Mouse (Mus musculus): ENCODE data around the gene Klf7. TPM values are rescaled to one million over a fixed set of nuclear protein-coding genes. Genes with fewer than 3 reads are reported as not detected.
A peak's percentile ranks its signal among the peaks of the same experiment; 100 is the strongest.

Gene Klf7
- polyA plus RNA-seq (2016; fragmentation: Nextera tagmentation; extraction: Ambion mirVana), result 40.7 and 46.9 TPM in 2 replicates

DNA sequence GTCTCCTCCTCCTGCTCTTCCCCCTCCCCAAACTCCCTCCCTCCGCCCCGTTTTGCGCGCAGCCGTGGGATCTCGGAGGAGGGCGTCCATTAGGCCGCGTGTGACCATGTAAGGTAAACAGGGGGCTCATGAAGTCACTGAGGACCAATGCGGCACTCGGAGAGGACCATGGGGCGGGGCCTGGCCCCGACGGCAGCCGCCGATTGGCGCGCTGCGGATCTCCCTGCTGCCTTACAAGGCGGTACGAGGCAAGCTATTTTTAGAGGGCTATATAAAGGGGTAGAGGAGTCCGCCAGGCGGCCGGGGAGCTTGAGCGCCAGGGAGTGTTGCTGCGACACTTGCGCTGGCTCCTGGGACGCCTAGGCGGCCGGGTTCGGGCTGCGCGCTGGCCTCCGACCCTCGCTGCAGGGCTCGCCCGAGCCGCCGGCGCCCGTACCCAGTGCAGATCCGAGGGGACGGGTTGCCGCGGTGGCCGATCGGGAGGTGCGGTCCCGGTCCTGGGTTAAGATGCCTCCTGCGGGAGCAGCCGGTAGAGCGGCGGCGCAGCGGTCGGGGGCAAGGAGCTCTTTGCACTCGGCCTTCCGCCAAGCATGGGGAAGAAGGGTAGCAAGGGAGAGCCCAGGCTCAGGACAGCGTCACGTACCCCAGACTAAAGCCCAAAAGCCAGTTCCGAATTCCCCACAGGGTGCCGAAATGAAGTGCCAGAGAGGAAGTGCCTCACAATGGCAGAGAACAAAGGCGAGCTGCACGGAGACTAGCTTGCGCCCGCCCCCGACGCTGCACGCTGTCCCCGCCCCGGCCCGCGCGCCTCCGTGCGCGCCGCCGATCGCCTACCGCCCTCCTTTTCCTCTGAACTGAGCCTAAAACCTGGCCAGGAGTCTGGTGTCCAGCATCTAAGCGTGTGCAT lies at the start of gene Klf7:
Klf7 (minus strand) TSS at position 724 of the 907 bp plus-strand sequence.
- no peaks in the 10 kb centered on the region for H3K36me3 ChIP-seq (replicated peaks)
- no peaks in the 10 kb centered on the region for H3K27me3 ChIP-seq
- WGBS, result under 1% methylated on average over 80 of the region's 82 CpGs
- peak within 1 kb of the TSS; percentile 72 for H3K4me3 ChIP-seq (replicated peaks)
- H3K27ac ChIP-seq, result peak within 1 kb of the TSS; percentile 100
- H3K9me3 ChIP-seq, result no peaks in the 10 kb centered on the region
- H3K4me1 ChIP-seq, result peaks cover 34% of the 10 kb centered on the region
- peak within 1 kb of the TSS; percentile 66 for H3K4me2 ChIP-seq
- H3K9ac ChIP-seq, result peak within 1 kb of the TSS; percentile 98
- ATAC-seq (ENCODE audit: low FRiP score), result peak; percentile 98

DNA sequence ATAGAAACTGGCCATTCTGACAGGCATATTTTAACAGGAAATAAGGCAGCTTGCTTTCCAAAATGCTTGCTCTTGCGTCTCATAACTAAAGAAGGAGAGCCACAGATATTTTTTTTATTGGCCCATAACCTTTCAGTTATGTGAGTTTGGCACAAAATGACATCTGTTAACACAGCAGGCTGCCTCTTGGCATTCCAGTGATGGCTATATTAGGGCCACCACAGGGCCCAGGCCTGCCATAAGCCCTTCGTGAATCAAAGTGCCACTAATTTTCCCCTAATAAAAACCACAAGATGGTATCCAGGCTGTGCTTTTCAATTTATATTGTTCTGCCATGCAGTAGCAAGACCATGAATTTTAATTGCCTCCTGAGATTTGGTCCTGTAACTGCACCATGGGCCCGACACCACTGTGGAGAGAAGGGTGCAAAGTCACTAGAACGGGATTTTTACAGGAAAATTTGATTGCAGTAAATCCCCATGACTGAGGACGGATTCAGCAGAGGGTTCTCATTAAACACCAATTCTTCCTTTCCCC lies 42.5 kb upstream of the Klf7 start:
- Histone ChIP-seq H3K27me3 (no peaks in the 10 kb centered on the region), H3K4me2 (no peak overlapping the region), H3K4me1 (no peaks in the 10 kb centered on the region), H3K9me3 (no peaks in the 10 kb centered on the region), H3K9ac (no peak overlapping the region), H3K36me3 (replicated peaks) (no peaks in the 10 kb centered on the region), H3K27ac (no peak overlapping the region), H3K4me3 (replicated peaks) (no peak overlapping the region)
- no peak for ATAC-seq (ENCODE audit: low FRiP score)
- WGBS, result 73% methylated on average over 5 of the region's 5 CpGs

DNA sequence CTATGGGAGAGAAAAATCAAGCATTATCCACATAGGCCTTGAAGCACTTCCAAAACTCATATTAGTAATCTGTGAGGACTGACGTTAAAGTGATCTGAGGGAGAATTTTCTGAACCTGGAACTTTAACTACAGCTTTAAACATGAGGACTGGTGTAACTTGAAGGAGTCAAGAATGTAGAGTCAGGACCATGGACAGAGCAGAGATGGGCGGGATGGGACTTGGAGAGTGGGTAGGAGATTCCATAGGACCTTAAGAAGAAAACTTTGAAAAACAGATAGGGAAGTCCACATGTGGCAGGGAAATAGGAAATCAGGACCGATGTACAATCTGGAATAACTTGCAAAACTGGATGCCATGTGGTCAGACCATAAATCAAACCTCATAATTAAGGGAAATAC lies 36.7 kb upstream of the Klf7 start:
- Histone ChIP-seq H3K36me3 (replicated peaks) (no peaks in the 10 kb centered on the region), H3K9ac (no peak overlapping the region), H3K27me3 (no peaks in the 10 kb centered on the region), H3K4me3 (replicated peaks) (no peak overlapping the region), H3K4me2 (no peak overlapping the region), H3K9me3 (no peaks in the 10 kb centered on the region), H3K27ac (no peak overlapping the region), H3K4me1 (no peaks in the 10 kb centered on the region)
- ATAC-seq (ENCODE audit: low FRiP score), result no peak
- 66% methylated on average over 3 of the region's 3 CpGs for WGBS

DNA sequence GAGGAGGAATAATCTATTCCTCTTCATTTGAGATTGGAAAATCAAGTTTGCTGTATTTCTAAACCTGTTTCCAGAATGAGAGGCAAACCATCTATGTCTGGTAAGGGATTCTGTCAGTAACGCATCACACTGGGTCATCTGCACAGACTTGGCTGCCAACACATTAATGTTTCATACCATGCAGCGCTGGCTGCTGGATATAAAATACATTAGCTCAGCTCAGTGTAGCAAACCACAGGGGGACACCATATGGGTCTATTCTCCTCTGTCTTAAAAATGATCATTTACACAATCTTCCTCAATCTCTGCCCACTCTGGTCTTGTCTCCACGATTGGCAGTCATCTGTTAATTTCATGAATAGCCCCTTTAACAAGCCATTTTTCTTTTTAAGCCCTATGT lies 27.1 kb upstream of the Klf7 start:
- 81% methylated on average over 3 of the region's 3 CpGs for WGBS
- no peak overlapping the region for H3K27ac ChIP-seq
- no peaks in the 10 kb centered on the region for H3K27me3 ChIP-seq
- H3K9me3 ChIP-seq, result no peaks in the 10 kb centered on the region
- no peaks in the 10 kb centered on the region for H3K4me1 ChIP-seq
- H3K4me2 ChIP-seq, result no peak overlapping the region
- no peak overlapping the region for H3K9ac ChIP-seq
- no peaks in the 10 kb centered on the region for H3K36me3 ChIP-seq (replicated peaks)
- no peak for ATAC-seq (ENCODE audit: low FRiP score)
- H3K4me3 ChIP-seq (replicated peaks), result no peak overlapping the region

DNA sequence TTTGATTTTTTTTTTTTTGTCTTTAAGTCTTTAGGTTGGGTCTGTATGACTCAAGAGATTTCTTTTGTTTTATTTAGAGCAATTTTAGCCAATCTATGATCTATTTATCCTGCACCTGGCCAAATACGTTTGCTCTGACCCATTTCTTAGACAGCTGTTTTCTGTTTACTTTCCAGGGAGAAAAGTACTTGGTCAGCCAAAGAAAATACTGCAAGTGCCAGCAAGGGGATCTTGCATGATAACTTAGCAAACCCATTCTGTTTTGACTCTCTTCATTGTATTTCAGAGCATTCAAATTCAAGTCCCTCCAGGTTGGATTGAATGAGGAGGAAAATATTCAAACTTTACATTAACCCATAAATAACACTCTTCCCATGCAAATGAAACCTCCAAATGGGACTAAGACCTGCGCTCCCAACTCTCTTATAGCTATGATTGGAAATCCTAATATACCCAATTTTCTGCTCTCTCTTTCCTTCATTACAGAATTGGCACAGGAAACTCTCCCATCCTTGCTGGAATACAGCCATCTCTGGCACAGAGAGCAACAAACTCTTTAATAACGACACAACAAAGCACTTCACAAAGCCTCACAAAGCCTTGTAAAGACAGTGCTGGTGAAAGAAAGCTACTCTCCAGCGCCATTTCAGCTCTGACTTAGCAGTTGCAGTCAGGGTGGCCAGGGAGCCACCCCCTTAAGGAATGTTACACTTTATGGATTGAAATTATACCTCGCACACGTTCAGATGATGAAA lies 20.8 kb upstream of the Klf7 start:
- no peak for ATAC-seq (ENCODE audit: low FRiP score)
- no peak overlapping the region for H3K9ac ChIP-seq
- H3K27ac ChIP-seq, result no peak overlapping the region
- H3K9me3 ChIP-seq, result no peaks in the 10 kb centered on the region
- no peak overlapping the region for H3K4me2 ChIP-seq
- peaks cover 6% of the 10 kb centered on the region; the same call in 1 of the 2 replicates for H3K4me1 ChIP-seq
- no peaks in the 10 kb centered on the region for H3K27me3 ChIP-seq
- 53% methylated on average over 6 of the region's 6 CpGs for WGBS
- no peaks in the 10 kb centered on the region for H3K36me3 ChIP-seq (replicated peaks)
- no peak overlapping the region for H3K4me3 ChIP-seq (replicated peaks)

DNA sequence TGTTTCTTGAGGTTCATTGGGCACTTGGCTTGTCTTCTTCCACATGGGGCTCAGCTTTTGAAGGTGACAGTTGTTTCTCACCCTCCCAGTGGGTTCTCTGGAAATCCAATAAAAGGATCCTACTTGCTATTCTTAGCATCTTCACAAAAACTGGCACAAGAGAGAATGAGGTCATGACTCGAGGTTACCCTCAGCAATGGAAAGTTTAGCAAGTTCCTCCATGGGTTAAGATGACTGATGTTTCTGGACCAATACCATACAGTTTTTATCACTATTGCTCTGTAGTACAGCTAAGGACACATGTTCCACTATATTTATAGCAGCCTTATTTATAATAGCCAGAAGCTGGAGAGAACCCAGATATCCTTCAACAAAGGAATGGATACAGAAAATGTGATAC lies 12.4 kb upstream of the Klf7 start:
- no peak for ATAC-seq (ENCODE audit: low FRiP score)
- no peak overlapping the region for H3K27ac ChIP-seq
- 84% methylated on average over 1 of the region's 1 CpGs for WGBS
- no peaks in the 10 kb centered on the region for H3K27me3 ChIP-seq
- no peak overlapping the region for H3K9ac ChIP-seq
- H3K4me2 ChIP-seq, result no peak overlapping the region
- no peak overlapping the region for H3K4me3 ChIP-seq (replicated peaks)
- no peaks in the 10 kb centered on the region for H3K36me3 ChIP-seq (replicated peaks)
- no peaks in the 10 kb centered on the region for H3K9me3 ChIP-seq
- no peaks in the 10 kb centered on the region for H3K4me1 ChIP-seq

DNA sequence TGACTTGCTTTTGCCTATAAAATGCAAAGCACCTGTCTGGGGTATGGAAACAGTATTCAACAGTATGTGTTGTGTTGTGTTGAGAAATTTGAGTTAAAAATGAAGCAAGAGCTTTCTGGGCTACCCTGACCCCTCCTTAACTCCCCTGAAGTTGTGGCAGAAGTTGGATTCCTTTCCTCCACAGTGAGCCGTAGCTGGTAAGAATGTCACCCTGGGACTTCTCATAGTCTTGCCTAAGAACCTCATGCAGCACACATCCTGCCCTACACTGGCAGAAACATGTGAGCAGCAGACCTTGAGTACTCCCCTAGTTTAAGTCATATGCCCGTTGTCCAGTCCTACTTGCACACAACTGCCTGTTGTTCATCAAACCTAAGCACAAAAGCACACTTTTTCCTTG lies 4.7 kb upstream of the Klf7 start:
- Histone ChIP-seq H3K27ac (no peak overlapping the region), H3K4me1 (peaks cover 8% of the 10 kb centered on the region), H3K4me3 (replicated peaks) (no peak overlapping the region), H3K9ac (no peak overlapping the region), H3K27me3 (no peaks in the 10 kb centered on the region), H3K9me3 (no peaks in the 10 kb centered on the region), H3K4me2 (no peak overlapping the region), H3K36me3 (replicated peaks) (no peaks in the 10 kb centered on the region)
- no peak for ATAC-seq (ENCODE audit: low FRiP score)
- 83% methylated on average over 2 of the region's 2 CpGs for WGBS

DNA sequence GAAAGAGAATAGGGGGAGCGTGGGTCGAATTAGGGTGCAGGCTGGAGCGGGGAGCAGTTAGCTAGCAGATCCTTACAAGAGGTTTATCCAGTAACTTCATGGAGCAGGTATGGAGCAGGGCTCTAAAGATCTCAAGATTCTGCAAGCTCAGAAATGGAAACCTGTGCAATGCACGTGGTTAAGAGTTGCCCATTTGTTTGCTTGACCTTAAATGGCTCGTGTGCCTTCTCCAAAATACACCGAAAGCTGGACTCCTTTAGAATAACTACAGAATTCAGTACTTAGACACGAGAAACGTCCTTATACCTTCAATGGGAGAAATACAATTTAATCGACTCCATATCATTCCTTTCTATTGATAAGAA lies 366 bp upstream of the Klf7 start:
- no peaks in the 10 kb centered on the region for H3K36me3 ChIP-seq (replicated peaks)
- peak overlapping the region; percentile 100 for H3K27ac ChIP-seq
- H3K4me1 ChIP-seq, result peaks cover 28% of the 10 kb centered on the region
- peak overlapping the region; percentile 72 for H3K4me3 ChIP-seq (replicated peaks)
- 16% methylated on average over 9 of the region's 9 CpGs for WGBS
- no peak for ATAC-seq (ENCODE audit: low FRiP score)
- no peaks in the 10 kb centered on the region for H3K9me3 ChIP-seq
- H3K9ac ChIP-seq, result peak overlapping the region; percentile 98
- no peaks in the 10 kb centered on the region for H3K27me3 ChIP-seq
- peak overlapping the region; percentile 66 for H3K4me2 ChIP-seq

DNA sequence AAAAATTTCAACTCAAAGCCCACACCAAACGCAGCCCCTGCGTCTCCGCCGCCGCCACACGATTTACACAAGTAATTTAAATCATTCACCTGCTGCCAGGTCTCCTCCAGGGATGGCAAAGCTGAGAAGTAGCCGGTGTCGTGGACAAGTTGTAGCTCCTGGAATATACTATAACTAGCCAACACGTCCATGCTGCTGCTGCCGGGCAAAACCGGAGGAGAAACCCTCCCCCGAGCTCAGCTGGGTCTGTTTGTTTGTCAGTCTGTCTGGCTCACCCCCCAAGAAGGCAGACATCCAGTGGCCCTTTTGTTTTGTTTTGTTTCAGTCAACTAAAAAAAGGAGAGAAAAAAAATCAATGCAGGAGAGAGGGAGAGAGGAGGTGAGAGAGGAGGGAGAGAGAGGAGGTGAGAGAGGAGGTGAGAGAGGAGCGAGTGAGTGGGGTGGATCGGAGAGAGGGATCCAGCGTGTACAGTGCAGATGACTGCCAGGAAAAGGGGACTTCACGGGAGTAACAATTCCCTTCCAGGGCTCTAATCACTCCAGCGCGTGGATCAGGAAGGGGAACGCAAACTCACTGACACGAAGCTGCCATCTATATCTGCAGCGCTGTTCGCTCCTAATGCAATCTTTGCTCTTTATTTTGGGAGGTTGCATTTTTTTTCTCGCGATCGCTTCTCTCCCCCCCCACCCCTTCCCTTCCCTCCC lies 1.1 kb downstream of the Klf7 start:
- WGBS, result under 1% methylated on average over 25 of the region's 25 CpGs
- H3K36me3 ChIP-seq (replicated peaks), result no peaks in the 10 kb centered on the region
- H3K9ac ChIP-seq, result peak overlapping the region; percentile 98
- H3K9me3 ChIP-seq, result no peaks in the 10 kb centered on the region
- peak overlapping the region; percentile 66 for H3K4me2 ChIP-seq
- peak overlapping the region; percentile 72 for H3K4me3 ChIP-seq (replicated peaks)
- H3K27me3 ChIP-seq, result no peaks in the 10 kb centered on the region
- peak overlapping the region; percentile 100 for H3K27ac ChIP-seq
- H3K4me1 ChIP-seq, result peaks cover 41% of the 10 kb centered on the region
- peak; percentile 51 for ATAC-seq (ENCODE audit: low FRiP score)

DNA sequence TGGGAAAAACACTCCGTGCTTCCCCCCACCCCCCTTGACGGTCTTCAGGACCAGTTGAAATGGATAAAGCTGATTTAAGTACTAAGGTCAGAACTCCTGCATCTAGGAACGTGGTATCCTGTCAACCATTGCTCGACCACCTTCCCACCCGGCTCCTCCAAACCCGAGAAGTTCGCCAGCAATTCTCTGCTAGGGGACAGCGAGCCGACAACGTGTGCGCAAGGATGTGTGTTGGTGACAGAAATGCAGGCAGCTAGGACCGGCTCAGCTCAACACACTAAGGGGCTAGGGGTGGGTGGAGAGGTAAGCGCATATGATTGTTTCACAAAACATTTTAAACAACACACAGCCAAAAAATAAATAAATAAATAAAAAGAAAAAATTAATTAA lies 1.7 kb downstream of the Klf7 start:
- no peak for ATAC-seq (ENCODE audit: low FRiP score)
- peak overlapping the region; percentile 98 for H3K9ac ChIP-seq
- no peaks in the 10 kb centered on the region for H3K27me3 ChIP-seq
- H3K4me3 ChIP-seq (replicated peaks), result peak overlapping the region; percentile 72
- no peaks in the 10 kb centered on the region for H3K9me3 ChIP-seq
- peaks cover 46% of the 10 kb centered on the region for H3K4me1 ChIP-seq
- peak overlapping the region; percentile 100 for H3K27ac ChIP-seq
- WGBS, result under 1% methylated on average over 13 of the region's 13 CpGs
- peak overlapping the region; percentile 66 for H3K4me2 ChIP-seq
- H3K36me3 ChIP-seq (replicated peaks), result no peaks in the 10 kb centered on the region

DNA sequence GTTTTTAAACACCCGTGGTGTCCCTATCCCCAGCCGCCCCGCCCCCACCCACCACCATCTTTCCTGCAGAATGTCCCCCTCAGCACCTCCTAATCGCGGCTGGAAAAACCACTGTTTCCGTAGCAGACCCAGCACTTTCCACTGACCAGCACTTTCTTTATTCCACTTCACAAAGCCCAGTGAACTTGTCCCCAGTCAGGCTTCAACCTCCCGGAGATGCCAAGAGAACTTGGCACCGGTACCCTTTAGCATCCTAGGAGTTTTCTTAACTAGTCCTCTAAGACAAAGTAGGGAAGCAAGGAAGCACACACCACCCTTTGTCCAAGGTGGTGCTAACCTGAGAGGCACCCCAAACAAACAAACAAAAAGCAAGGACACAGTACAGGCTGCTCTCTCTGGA lies 2.2 kb downstream of the Klf7 start:
- peak overlapping the region; percentile 100 for H3K27ac ChIP-seq
- peak overlapping the region; percentile 66 for H3K4me2 ChIP-seq
- peak overlapping the region; percentile 98 for H3K9ac ChIP-seq
- no peak for ATAC-seq (ENCODE audit: low FRiP score)
- no peaks in the 10 kb centered on the region for H3K27me3 ChIP-seq
- peaks cover 51% of the 10 kb centered on the region for H3K4me1 ChIP-seq
- 0% methylated on average over 8 of the region's 8 CpGs for WGBS
- H3K36me3 ChIP-seq (replicated peaks), result no peaks in the 10 kb centered on the region
- peak overlapping the region; percentile 72 for H3K4me3 ChIP-seq (replicated peaks)
- no peaks in the 10 kb centered on the region for H3K9me3 ChIP-seq

DNA sequence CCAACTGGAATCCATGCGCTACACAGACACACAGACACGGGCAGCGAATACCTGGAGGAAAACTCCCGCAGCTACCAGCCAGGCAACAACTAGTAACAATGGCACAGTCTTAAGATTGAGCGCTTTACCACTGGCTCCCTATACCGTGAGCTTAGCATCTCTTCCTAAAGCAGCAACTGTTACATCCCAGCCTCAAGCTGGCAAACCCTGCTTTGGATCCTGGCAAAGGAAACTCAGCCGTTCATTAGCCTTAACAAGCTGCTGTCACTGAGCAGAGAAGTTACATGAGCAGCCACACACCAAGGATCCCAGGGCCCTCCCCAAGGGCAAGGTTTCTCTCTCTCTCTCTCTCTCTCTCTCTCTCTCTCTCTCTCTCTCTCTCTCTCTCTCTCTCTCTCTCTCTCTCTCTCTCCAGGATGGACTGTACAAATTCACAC lies 2.7 kb downstream of the Klf7 start:
- Histone ChIP-seq H3K9me3 (no peaks in the 10 kb centered on the region), H3K4me2 (peak overlapping the region; percentile 66), H3K4me1 (peaks cover 51% of the 10 kb centered on the region), H3K4me3 (replicated peaks) (peak overlapping the region; percentile 72), H3K36me3 (replicated peaks) (no peaks in the 10 kb centered on the region), H3K27ac (peak overlapping the region; percentile 100), H3K27me3 (no peaks in the 10 kb centered on the region), H3K9ac (peak overlapping the region; percentile 98)
- 7% methylated on average over 7 of the region's 7 CpGs for WGBS
- ATAC-seq (ENCODE audit: low FRiP score), result no peak

All from forebrain, embryonic 12.5 days (tissue).